Mouse (Mus musculus) liver, embryonic 11.5 days (tissue): Measurements from ENCODE around the gene Hnrnpm. TPM values are rescaled to one million over a fixed set of nuclear protein-coding genes. Genes with fewer than 3 reads are reported as not detected.

Experiments
- ATAC-seq: fragments of 200-750 bp; cut with Nextera tagmentation; replicated peaks from 2 replicates; pipeline ENCODE4 v1.8.0; 2017; ENCODE audit warnings: moderate number of reproducible peaks, mild to moderate bottlenecking, moderate TSS enrichment, moderate library complexity; ENCODE audit not compliant: low FRiP score
- DNase-seq: peaks from one replicate; pipeline ENCODE4 v3.0.0-alpha.2; 2017; ENCODE audit warnings: low spot score
- H3K27ac ChIP-seq: fragments of 300-500 bp; sonication (generic); 2 replicates; pipeline ENCODE4 v1.5.1; 2014; ENCODE audit warnings: mild to moderate bottlenecking, low read depth, low read length, control low read depth
- H3K27me3 ChIP-seq: fragments of 300-500 bp; sonication (generic); replicated peaks from 2 replicates; pipeline ENCODE4 v1.6.1; 2014; ENCODE audit warnings: low read length, mixed read lengths; ENCODE audit not compliant: control insufficient read depth, insufficient read depth
- H3K36me3 ChIP-seq: fragments of 300-500 bp; sonication (generic); 2 replicates; pipeline ENCODE4 v1.6.1; 2014; ENCODE audit warnings: mild to moderate bottlenecking, low read length, moderate library complexity, mixed read lengths; ENCODE audit not compliant: control insufficient read depth, insufficient read depth
- H3K4me1 ChIP-seq: fragments of 300-500 bp; sonication (generic); replicated peaks from 2 replicates; pipeline ENCODE4 v1.6.1; 2014; ENCODE audit warnings: low read length, mixed read lengths; ENCODE audit not compliant: control insufficient read depth, insufficient read depth
- H3K4me2 ChIP-seq: fragments of 300-500 bp; sonication (generic); 2 replicates; pipeline ENCODE4 v1.6.1; 2014; ENCODE audit warnings: mild to moderate bottlenecking, control low read depth, moderate library complexity
- H3K4me3 ChIP-seq: fragments of 300-500 bp; sonication (generic); 2 replicates; pipeline ENCODE4 v1.5.1; 2014; ENCODE audit warnings: low read depth, low read length, control low read depth
- H3K9ac ChIP-seq: fragments of 300-500 bp; sonication (generic); 2 replicates; pipeline ENCODE4 v1.6.1; 2014; ENCODE audit warnings: low read depth, low read length, control low read depth
- H3K9me3 ChIP-seq: fragments of 300-500 bp; sonication (generic); 2 replicates; pipeline ENCODE4 v1.6.1; 2016; ENCODE audit warnings: low read length, inconsistent platforms, mixed read lengths; ENCODE audit not compliant: control insufficient read depth
- WGBS: fragments of 180-500 bp; shearing (Covaris S2); extraction: QIAGEN DNeasy Blood & Tissue Kit; methylation state at CpG from one replicate; pipeline ENCODE4 v1.1.7; 2014; 5-methylcytosine and 5-hydroxymethylcytosine counted together
- polyA plus RNA-seq: library from polyadenylated mRNA; unstranded; fragments of >200 nt; fragmentation: Nextera tagmentation; extraction: Ambion mirVana; gene quantifications from 2 replicates; pipeline ENCODE4 v1.2.1, GENCODE M21; 2014

Hnrnpm gene
- polyA plus RNA-seq, 1 experiment from 2014 or later, result 410 TPM

DNA sequence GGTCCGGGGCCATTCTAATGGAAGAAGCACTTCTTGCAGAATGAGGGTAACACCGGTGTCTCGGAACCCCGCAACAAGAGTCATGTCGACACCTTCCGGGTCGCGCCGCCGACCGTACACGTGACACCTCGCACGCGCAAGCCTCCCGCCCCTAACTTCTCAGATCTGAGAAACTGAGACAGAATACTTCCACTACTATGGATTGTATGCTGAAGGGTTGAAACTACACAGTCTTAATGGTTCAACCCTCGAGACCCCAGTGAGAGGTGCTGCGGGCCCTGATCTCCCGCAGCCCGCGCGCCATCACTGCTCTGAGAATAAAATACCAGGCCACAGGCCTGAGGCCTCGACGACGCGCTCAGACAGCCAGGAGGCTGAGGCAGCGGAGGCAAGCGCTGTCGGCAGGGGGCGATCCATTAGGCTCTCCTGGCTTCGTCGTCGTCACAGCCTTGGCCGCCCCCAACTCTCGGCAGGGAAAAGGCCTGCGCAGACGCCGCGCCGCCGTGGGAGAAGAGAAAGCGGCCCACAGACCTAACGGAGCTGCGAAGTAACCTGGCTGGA, 1.9 kb downstream of the Hnrnpm start:
- Histone ChIP-seq H3K4me2 (peak overlapping the region; percentile 86), H3K9ac (peak overlapping the region; percentile 98), H3K4me1 (peaks cover 33% of the 10 kb centered on the region), H3K27me3 (no peaks in the 10 kb centered on the region), H3K36me3 (peaks cover 2% of the 10 kb centered on the region; the same call in 1 of the 2 replicates), H3K27ac (peak overlapping the region; percentile 90), H3K4me3 (peak overlapping the region; percentile 83), H3K9me3 (no peaks in the 10 kb centered on the region)
- DNase-seq (peak; percentile 76), ATAC-seq (peak; percentile 68)
- under 1% methylated on average over 44 of the region's 44 CpGs for WGBS

DNA sequence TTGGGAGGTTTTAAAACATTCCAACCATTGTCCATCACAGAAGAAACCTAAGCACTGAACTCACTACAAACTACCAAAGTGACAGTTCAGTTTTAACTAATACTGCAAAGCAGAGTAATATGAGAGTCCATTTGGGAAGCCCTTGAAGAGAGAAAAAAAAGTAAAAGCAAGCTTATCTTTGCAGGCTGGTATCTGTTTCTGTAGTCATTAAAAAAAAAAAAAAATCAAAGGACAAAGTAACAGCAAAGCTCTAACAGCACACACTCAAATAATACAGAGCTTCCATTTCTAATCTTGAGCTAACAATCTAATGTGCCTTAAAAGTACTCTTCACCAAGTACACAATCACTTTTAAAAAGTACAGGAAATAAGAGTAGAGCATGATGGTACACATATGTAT, 4.9 kb downstream of the Hnrnpm start:
- Histone ChIP-seq H3K27me3 (no peaks in the 10 kb centered on the region), H3K9ac (no peak overlapping the region), H3K27ac (no peak overlapping the region), H3K4me3 (no peak overlapping the region), H3K4me1 (peaks cover 38% of the 10 kb centered on the region), H3K4me2 (peak overlapping the region; percentile 86), H3K36me3 (peaks cover 11% of the 10 kb centered on the region), H3K9me3 (no peaks in the 10 kb centered on the region)
- DNase-seq (no peak), ATAC-seq (no peak)

DNA sequence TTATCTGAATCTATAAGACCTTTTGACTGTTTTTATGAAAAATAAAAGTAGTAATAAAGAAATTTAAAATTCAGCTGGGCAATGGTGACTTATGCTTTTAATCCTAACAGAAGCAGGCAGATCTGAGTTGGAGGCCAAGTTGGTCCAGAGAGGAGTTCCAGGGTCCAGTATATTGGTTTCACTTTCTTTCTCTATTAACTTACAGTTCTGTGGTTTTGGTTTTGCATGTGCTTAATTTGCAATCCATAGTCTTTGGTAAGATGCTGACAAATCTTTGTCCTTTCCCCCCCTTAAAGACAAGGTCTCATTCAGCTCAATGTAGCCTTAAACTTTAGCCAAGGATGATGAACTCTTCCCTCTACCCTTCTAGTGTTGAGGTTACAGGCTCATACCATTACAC, 7.9 kb downstream of the Hnrnpm start:
- ATAC-seq (no peak), DNase-seq (no peak)
- H3K4me3 ChIP-seq, result no peak overlapping the region

DNA sequence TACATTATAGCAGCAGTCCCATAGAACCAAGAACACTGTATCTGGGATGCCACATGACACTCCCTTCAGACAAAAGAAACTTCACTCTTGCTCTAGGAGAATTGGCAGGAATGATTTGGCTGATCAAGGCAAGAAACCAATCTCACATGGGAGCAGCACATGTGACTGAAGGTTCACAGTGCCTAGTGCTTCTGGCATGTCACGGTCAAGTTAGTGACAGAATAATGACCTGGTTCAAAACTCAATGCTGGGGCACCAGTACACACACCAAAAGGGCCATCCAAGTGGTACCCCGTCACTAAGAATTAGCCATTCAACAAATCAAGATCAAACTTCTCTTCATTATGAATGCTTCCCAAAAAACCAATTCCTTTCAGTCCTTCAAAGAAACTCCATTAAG, 10.6 kb downstream of the Hnrnpm start:
- DNase-seq (no peak), ATAC-seq (no peak)
- 86% methylated on average over 2 of the region's 2 CpGs for WGBS

More for the DNA sequence above, 7.9 kb downstream of the Hnrnpm start:
- Histone ChIP-seq H3K4me2 (no peak overlapping the region), H3K9ac (no peak overlapping the region), H3K9me3 (no peaks in the 10 kb centered on the region), H3K36me3 (peaks cover 17% of the 10 kb centered on the region), H3K4me1 (peaks cover 27% of the 10 kb centered on the region), H3K27ac (no peak overlapping the region), H3K27me3 (no peaks in the 10 kb centered on the region)

DNA sequence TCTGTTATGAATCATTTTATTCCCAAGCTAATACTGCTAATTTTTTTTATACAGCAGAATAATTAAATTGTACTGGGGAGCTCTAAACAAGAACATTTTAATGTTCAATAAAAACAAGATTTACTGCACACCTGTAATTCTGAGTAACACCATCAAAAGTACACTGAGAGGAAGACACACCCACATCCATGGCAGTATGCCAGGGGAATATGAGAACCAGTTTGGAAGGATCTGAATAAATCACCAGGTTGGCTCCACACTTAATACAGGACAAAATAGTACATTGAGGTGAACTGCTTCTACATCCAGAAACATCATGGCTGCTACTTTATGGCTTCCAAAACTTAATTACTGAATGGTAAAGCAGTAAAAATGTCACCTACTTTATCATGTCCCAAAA, 11.2 kb downstream of the Hnrnpm start:
- Histone ChIP-seq H3K9ac (no peak overlapping the region), H3K27ac (no peak overlapping the region), H3K4me1 (peaks cover 6% of the 10 kb centered on the region), H3K27me3 (no peaks in the 10 kb centered on the region), H3K4me2 (no peak overlapping the region), H3K4me3 (no peak overlapping the region), H3K9me3 (no peaks in the 10 kb centered on the region), H3K36me3 (peaks cover 19% of the 10 kb centered on the region)
- no peak for ATAC-seq
- DNase-seq, result no peak

More for the DNA sequence above, 10.6 kb downstream of the Hnrnpm start:
- H3K9ac ChIP-seq, result no peak overlapping the region
- H3K4me1 ChIP-seq, result peaks cover 6% of the 10 kb centered on the region
- H3K9me3 ChIP-seq, result no peaks in the 10 kb centered on the region
- no peak overlapping the region for H3K4me2 ChIP-seq
- no peak overlapping the region for H3K27ac ChIP-seq
- no peak overlapping the region for H3K4me3 ChIP-seq
- no peaks in the 10 kb centered on the region for H3K27me3 ChIP-seq
- H3K36me3 ChIP-seq, result peaks cover 19% of the 10 kb centered on the region

DNA sequence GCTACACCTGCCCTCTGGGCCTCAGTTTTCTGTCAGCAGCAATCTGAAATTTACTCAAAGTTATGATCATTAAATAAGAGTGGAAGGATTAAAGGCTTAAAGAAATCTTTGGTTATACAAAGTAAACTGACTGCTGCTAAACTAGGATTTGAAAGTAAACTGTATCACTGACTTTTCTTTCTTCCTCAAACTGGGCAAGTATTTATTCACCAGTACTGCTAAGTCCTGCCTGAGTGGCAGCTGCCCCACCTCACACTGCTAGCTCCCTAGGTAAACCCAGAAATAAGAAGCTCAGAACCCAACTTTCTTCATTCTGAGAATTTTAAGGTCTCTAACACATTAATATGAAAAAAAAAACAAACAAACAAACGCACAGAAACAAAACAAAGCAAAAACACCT, 12.8 kb downstream of the Hnrnpm start:
- peaks cover 3% of the 10 kb centered on the region; the same call in 1 of the 2 replicates for H3K4me1 ChIP-seq
- 74% methylated on average over 1 of the region's 1 CpGs for WGBS
- ATAC-seq, result no peak

DNA sequence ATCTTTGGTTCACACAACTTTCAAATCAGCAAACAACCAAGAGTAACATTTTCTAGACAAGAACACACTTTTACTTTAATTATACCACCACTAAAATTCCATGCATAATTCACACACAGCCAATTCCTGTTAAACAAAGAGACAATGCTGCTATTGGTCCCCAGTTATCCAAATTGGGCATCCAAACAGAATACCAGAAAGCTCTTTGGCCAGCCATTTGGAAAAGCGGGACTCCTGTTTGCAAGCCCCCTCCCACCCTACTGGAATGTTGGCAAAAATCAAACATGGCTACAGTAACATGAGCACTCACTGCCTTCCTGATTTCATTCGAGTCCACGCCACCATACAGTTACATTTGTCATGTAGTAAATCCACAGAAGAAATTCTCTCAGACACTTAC, 17.0 kb downstream of the Hnrnpm start:
- WGBS, result 91% methylated on average over 3 of the region's 3 CpGs
- ATAC-seq (no peak), DNase-seq (no peak)
- H3K9ac ChIP-seq, result no peak overlapping the region
- H3K4me1 ChIP-seq, result peaks cover 4% of the 10 kb centered on the region; the same call in 1 of the 2 replicates
- no peak overlapping the region for H3K4me3 ChIP-seq
- no peaks in the 10 kb centered on the region for H3K27me3 ChIP-seq
- no peak overlapping the region for H3K27ac ChIP-seq
- H3K36me3 ChIP-seq, result peaks cover 14% of the 10 kb centered on the region; the same call in 1 of the 2 replicates
- H3K4me2 ChIP-seq, result no peak overlapping the region
- H3K9me3 ChIP-seq, result no peaks in the 10 kb centered on the region

More for the DNA sequence above, 12.8 kb downstream of the Hnrnpm start:
- no peak overlapping the region for H3K27ac ChIP-seq
- no peaks in the 10 kb centered on the region for H3K9me3 ChIP-seq
- H3K27me3 ChIP-seq, result no peaks in the 10 kb centered on the region
- H3K36me3 ChIP-seq, result peaks cover 19% of the 10 kb centered on the region
- H3K4me2 ChIP-seq, result no peak overlapping the region
- no peak overlapping the region for H3K9ac ChIP-seq
- no peak overlapping the region for H3K4me3 ChIP-seq
- DNase-seq, result no peak

DNA sequence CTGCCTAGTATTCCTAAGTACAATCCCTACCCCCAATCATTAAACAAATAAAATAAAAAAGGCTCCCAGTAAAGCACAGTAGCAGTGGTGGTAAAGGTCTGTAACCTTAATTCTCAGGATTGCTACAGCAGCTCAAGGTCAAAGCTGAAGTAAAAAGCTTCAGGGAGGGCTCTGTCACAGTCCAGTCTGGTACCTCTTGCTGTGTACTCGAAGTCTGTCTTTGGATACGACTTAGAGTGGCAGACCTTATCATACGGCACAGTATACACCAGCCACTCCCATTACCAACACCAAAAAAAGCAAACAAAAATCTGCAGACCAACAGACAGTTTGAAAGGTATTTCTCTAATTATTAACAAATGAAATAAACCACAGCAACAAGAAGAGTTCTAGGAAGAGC, 19.8 kb downstream of the Hnrnpm start:
- H3K36me3 ChIP-seq, result peaks cover 24% of the 10 kb centered on the region
- peaks cover 4% of the 10 kb centered on the region; the same call in 1 of the 2 replicates for H3K4me1 ChIP-seq
- no peak for DNase-seq
- 0 out of 2 replicates have a peak, but pooled peaks have one; percentile 54 for ATAC-seq
- no peaks in the 10 kb centered on the region for H3K27me3 ChIP-seq
- no peaks in the 10 kb centered on the region for H3K9me3 ChIP-seq
- H3K27ac ChIP-seq, result no peak overlapping the region
- H3K4me3 ChIP-seq, result no peak overlapping the region
- H3K4me2 ChIP-seq, result no peak overlapping the region
- no peak overlapping the region for H3K9ac ChIP-seq
- WGBS, result 37% methylated on average over 3 of the region's 3 CpGs

DNA sequence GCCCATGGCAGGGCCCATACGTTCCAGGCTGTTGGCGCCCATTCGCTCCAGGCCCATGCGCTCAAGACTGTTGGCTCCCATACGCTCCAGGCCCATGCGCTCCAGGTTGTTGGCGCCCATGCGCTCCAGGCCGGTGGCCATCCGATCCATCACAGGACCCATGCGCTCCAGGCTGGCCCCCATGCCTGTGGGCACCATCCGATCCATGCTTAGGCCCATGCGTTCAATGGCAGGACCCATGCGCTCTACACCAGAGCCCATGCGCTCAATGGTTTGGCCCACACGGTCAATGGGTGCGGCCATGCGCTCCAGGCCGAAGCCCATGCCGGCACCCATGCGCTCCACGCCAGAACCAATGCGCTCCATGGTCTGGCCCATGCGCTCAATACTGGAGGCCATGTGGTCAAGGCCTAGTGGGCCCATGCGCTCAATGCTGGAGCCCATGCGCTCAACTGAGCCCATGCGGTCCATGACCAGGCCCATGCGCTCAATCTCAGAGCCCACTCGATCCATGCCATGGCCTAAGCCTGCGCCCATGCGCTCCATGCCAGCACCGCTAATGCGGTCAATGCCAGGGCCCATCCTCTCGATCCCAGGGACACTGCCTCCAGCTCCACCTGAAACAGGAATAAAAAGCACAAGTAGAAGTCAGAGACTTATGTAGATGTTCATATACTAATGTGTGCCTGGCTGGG, 36.7 kb downstream of the Hnrnpm start:
- Histone ChIP-seq H3K9me3 (no peaks in the 10 kb centered on the region), H3K36me3 (peaks cover 58% of the 10 kb centered on the region), H3K27ac (no peak overlapping the region), H3K4me2 (no peak overlapping the region), H3K4me3 (no peak overlapping the region), H3K9ac (no peak overlapping the region), H3K4me1 (no peaks in the 10 kb centered on the region), H3K27me3 (no peaks in the 10 kb centered on the region)
- DNase-seq, result no peak
- ATAC-seq, result peak; percentile 36; the same call in 1 of the 2 replicates
- WGBS, result 97% methylated on average over 34 of the region's 34 CpGs
